Mouse (Mus musculus): ENCODE data around the gene Hrh3.

Gene Hrh3

GRCm38 (mm10) chr2:180063338-180064131, 40.8 kb downstream of the Hrh3 start:
- no peak for DNase-seq (ENCODE audit: low read depth, low spot score)

DNA sequence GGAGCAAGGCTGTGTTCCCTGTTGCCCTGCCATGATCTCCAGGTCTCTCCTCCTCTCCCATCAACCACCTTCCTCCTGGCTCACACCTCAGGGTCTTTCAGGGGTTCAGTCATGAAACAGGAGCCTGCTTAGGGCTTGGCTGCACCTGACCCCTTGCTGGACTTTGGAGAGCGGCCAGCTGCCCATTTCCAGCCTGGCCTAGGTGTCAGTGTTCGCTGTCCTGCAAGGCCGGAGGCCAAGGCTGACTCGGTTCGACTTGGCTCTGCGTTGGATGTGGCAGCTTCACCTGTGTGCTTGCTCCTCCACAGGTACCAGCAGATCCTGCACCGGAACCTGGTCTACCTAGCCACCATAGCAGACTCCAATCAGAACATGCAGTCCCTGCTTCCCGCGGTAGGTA, 51.3 kb downstream of the Hrh3 start:
- DNase-seq (ENCODE audit: low read depth, low spot score) = no peak

DNA sequence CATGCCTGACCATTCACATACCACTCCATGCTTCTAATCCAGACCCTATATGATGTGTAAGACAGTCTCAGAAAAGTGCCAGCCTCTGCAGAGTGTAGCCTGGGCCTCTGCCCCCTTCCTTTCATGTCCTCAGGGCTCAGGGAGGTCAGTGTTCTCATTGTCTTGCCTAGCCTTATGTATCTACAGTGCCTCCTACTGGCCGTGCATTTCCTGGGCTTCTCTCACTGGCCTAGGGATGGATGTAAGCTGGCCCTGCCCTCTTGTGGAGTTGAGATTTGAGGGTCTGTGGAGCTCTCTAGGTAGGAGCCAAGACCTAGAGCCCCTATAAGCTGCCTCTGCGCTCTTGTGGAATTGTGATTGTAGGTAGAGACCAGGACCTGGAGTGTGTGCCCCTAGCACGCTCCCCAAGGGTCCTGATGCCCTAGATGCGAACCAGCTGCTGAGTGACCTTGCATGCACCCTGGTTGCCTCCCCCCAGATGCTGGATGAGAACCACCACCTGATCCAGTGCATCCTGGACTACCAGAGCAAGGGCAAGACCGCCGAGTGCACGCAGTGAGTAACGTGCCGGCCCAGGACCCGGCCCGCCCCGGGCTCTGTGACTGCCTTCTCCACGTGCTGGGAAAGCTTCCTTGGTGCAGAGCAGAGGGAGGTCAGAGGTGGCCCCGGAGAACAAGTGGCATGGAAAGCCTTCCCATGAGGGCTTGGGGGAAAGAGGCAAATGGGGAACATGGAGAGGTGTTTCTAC, 52.1 kb downstream of the Hrh3 start:
- peak; percentile 35 for DNase-seq (ENCODE audit: low read depth, low spot score)

DNA sequence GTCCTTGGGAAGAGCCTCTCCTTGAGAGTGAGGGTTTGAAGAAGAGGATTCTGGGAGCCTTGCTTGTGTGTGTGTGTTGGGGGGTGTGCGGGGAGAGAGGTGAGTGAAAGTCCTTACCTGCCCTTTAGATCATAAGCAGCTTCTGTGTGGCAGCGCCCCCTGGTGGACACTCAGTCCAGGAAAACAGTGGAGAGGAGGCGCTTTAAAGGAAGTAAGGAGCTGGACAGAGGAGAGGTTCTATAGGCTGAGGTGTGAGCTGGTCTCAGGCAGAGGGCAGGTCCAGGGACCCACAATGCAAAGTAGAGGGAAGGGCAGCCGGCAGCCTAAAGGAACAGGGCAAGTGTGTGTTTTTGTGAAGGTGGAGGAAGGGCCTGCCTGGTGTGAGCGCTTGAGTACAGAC, 53.3 kb downstream of the Hrh3 start:
- peak; percentile 81 for DNase-seq (ENCODE audit: low read depth, low spot score)
